Mouse (Mus musculus): ENCODE data around the gene Calca. TPM values are rescaled to one million over a fixed set of nuclear protein-coding genes. Genes with fewer than 3 reads are reported as not detected.

Calca gene
- total and polyA plus RNA-seq, 3 experiments = not detected

- no peaks in the 10 kb centered on the region for H3K4me1 ChIP-seq (ENCODE audit: control insufficient read depth in 1 of 2, insufficient read depth in 2 of 2, low read length in 2 of 2)
- H3K79me2 ChIP-seq (ENCODE audit: control insufficient read depth, insufficient read depth, low read length, poor library complexity) = no peaks in the 10 kb centered on the region
- no peaks in the 10 kb centered on the region for H3K36me3 ChIP-seq (ENCODE audit: control insufficient read depth in 1 of 2, insufficient read depth in 2 of 2, low read length in 2 of 2)
- no peak for DNase-seq (ENCODE audit: low read depth, low spot score)
- no peaks in the 10 kb centered on the region for H3K9me3 ChIP-seq (replicated peaks; ENCODE audit: insufficient read depth, low read length)
- H3K27me3 ChIP-seq (ENCODE audit: control insufficient read depth in 1 of 2, insufficient read depth in 2 of 2, low read length in 2 of 2) = no peaks in the 10 kb centered on the region; a peak in 2 of 4 replicates
- 0 out of 6 replicates have a peak, but pooled peaks of 1 of the 3 experiments have one; percentile 11 for TF ChIP-seq CTCF (IDR thresholded peaks at IDR 0.05 in 2 of 3, conservative IDR thresholded peaks at IDR 0.05 in 1 of 3; ENCODE audit: control insufficient read depth in 1 of 3, insufficient read depth in 1 of 3, low read depth in 2 of 3, low read length in 3 of 3, poor library complexity in 1 of 3, severe bottlenecking in 1 of 3)
- no peak for TF ChIP-seq TBP (IDR thresholded peaks at IDR 0.05; ENCODE audit: low read depth, low read length)
- no peak overlapping the region for H3K9ac ChIP-seq (ENCODE audit: control insufficient read depth, low read depth, low read length, poor library complexity, severe bottlenecking)
- H3K4me3 ChIP-seq (ENCODE audit: control insufficient read depth in 1 of 2, insufficient read depth in 1 of 2, low read depth in 2 of 2, low read length in 2 of 2) = no peak overlapping the region
- H3K27ac ChIP-seq (ENCODE audit: control insufficient read depth, low read depth, low read length) = no peak overlapping the region
Measured at GRCm38 (mm10) chr7:114648791-114649190, 12.6 kb upstream of the Calca start.

GRCm38 (mm10) chr7:114635569-114636101 lies 522 bp downstream of the Calca start:
- no peaks in the 10 kb centered on the region for H3K9me3 ChIP-seq (replicated peaks; ENCODE audit: insufficient read depth, low read length)
- TF ChIP-seq EP300 (IDR thresholded peaks at IDR 0.05; ENCODE audit: low read depth in 1 of 2, low read length in 2 of 2) (no peak), POLR2A (IDR thresholded peaks at IDR 0.05; ENCODE audit: control insufficient read depth in 1 of 2, insufficient read depth in 1 of 2, low read depth in 1 of 2, low read length in 2 of 2, poor library complexity in 1 of 2) (no peak), TBP (IDR thresholded peaks at IDR 0.05; ENCODE audit: low read depth, low read length) (no peak), ZMIZ1 (IDR thresholded peaks at IDR 0.05; ENCODE audit: low read depth, low read length) (no peak), ETS1 (IDR thresholded peaks at IDR 0.05; ENCODE audit: low read depth, low read length) (no peak), MAZ (IDR thresholded peaks at IDR 0.05; ENCODE audit: low read depth, low read length) (no peak), UBTF (IDR thresholded peaks at IDR 0.05; ENCODE audit: borderline replicate concordance, insufficient read depth, low read depth, low read length) (no peak), SMC3 (IDR thresholded peaks at IDR 0.05; ENCODE audit: low read depth, low read length) (peak; percentile 50), CTCF (IDR thresholded peaks at IDR 0.05 in 2 of 3, conservative IDR thresholded peaks at IDR 0.05 in 1 of 3; ENCODE audit: control insufficient read depth in 1 of 3, insufficient read depth in 1 of 3, low read depth in 2 of 3, low read length in 3 of 3, poor library complexity in 1 of 3, severe bottlenecking in 1 of 3) (peak in 2 of 3 experiments; percentile 35 to 45; a peak in 3 of 6 replicates), MXI1 (IDR thresholded peaks at IDR 0.05; ENCODE audit: low read depth, low read length) (no peak), RAD21 (IDR thresholded peaks at IDR 0.05; ENCODE audit: low read depth, low read length) (peak; percentile 33), POLR2AphosphoS5 (IDR thresholded peaks at IDR 0.05; ENCODE audit: borderline replicate concordance, low read depth, low read length) (no peak), RCOR1 (IDR thresholded peaks at IDR 0.05; ENCODE audit: low read depth, low read length) (no peak), GABPA (IDR thresholded peaks at IDR 0.05; ENCODE audit: low read depth, low read length) (no peak), NELFE (IDR thresholded peaks at IDR 0.05; ENCODE audit: low read depth, low read length) (no peak)
- H3K27me3 ChIP-seq (ENCODE audit: control insufficient read depth in 1 of 2, insufficient read depth in 2 of 2, low read length in 2 of 2) = no peaks in the 10 kb centered on the region
- H3K9ac ChIP-seq (ENCODE audit: control insufficient read depth, low read depth, low read length, poor library complexity, severe bottlenecking) = no peak overlapping the region
- no peaks in the 10 kb centered on the region for H3K36me3 ChIP-seq (ENCODE audit: control insufficient read depth in 1 of 2, insufficient read depth in 2 of 2, low read length in 2 of 2)
- no peak overlapping the region for H3K4me3 ChIP-seq (ENCODE audit: control insufficient read depth in 1 of 2, insufficient read depth in 1 of 2, low read depth in 2 of 2, low read length in 2 of 2)
- H3K4me1 ChIP-seq (ENCODE audit: control insufficient read depth in 1 of 2, insufficient read depth in 2 of 2, low read length in 2 of 2) = no peaks in the 10 kb centered on the region
- no peak overlapping the region for H3K27ac ChIP-seq (ENCODE audit: control insufficient read depth, low read depth, low read length)
- DNase-seq (ENCODE audit: low read depth, low spot score) = no peak
- no peaks in the 10 kb centered on the region for H3K79me2 ChIP-seq (ENCODE audit: control insufficient read depth, insufficient read depth, low read length, poor library complexity)

Measured in MEL (cell line).